Mouse (Mus musculus): ENCODE measurements at regions not wholly inside any gene's neighbourhood (a gene's known extent, or its start where the extent isn't known, plus 50 kb on each side); places are given as distances from the start of the nearest gene placed in this dataset.
"Not testable (repeated sequence)": the region's sequence is repeated elsewhere in the genome, so short reads cannot be mapped to it uniquely, and the experiment has no call there.

DNA sequence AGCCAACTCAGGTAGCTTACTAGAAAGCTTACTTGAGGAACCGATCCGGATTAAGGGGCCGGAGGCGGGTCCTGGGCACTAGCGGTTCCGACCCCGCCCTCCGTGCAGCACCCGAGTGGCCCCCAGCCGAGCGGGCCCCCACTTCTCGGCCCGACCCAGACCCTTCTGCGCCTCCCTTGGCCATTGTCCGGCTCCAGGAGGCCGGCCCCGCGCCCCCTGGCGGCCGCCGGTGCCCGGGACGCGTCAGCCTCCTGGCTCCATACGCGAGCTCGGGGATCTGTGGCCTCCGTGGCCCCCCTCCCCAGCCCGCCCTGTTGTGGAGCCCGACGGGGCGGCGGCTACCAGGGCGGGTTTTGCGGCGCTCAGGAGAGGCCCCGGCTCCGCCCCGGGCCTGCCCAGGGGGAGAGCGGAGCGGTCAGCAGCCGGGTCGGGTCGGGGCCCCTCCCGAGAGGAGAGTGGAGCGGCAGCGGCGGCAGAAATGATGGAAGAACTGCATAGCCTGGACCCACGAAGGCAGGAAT lies 94.3 kb upstream of the Zfp986 start:
- peak; percentile 9 for DNase-seq (ENCODE audit: low spot score)

DNA sequence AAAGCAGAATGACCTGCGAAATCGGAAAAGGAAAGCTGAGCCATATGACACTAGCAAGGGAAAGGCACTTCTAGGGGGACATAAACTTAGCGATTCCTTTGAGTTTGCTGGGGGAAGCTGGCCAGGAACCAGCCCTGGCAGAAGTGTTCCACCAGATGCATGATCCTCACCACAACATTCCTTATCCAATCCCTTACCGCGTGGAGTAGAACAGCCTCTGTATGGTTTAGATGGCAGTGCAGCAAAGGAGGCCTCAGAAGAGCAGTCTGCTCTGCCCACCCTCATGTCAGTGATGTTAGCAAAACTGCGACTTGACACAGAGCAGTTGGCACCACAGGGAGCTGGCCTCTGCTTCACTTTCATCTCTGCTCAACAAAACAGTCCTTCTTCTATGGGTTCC lies 93.7 kb upstream of the Zfp986 start:
- DNase-seq (ENCODE audit: low spot score) = not testable (repeated sequence)

DNA sequence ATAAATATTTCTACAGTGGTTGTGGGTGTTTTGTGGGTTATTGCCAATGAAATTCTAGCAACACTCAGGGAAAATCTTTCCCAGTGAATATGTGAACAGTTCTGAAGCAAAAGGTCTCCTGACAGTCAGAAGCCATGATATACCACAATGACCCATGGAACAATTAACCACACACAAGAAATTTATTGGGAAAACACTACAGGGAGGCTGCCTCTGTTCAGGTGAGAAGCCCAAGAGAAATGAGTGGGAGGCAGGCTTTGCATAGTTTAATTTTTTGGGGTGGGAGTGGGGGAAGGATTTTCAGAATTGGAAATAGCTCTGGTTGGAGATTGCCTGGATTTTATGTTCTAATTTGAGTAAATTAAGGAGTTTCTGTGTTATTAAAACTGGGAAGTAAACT lies 92.1 kb upstream of the Zfp986 start:
- not testable (repeated sequence) for DNase-seq (ENCODE audit: low spot score)

DNA sequence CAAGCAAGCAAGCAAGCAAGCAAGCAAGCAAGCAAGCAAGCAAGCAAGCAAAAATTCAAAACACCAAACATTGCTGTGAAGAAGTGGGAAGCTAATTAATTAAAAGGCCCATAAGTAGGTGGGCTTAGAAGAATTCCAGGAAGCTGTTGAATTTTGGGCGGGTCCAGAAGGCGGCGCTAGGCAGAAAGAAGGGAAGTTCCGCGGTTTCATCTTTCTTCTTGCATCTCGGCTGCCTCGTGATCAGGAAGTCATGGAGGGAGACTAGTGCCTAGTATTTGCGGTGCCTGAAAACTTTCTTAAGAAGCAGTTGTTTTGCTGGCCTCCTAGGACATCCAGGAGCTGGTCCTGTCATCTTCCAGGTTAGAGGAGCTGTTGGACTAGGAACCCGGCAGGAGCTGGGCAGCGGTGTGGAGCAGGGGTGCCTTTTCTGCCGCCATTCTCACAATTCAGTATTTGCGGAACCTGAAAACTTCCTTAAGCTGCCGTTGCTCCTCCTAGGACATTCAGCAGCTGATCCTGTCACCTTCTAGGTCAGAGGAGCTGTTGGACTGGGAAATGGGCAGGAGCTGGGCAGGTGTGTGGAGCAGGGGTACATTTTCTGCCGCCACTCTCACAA lies 87.2 kb upstream of the Zfp986 start:
- not testable (repeated sequence) for DNase-seq (ENCODE audit: low spot score)

DNA sequence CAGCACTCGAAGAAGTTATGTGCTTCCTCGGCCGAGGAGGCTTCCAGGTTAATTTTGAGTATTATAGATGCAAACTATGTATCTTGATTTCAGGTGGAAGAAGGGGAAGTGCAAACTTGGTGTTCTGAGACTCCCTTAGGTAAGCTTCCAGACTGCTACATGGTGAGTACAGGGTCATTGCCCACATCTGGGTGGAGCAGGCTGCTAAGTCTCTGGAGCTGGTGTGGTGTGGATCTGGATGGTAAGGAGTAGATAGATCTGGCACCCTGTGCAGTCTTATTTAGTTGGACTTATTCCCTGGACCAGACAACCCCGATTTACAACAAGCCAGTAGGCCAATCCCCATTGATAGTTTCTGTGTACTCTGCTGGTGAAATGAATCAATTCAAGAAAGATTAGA lies 53.9 kb upstream of the Zfp986 start:
- DNase-seq (ENCODE audit: low spot score) = not testable (repeated sequence)
